Mouse (Mus musculus): ENCODE results near the gene Rcan1. TPM values are rescaled to one million over a fixed set of nuclear protein-coding genes. Genes with fewer than 3 reads are reported as not detected.

Rcan1 gene
- polyA plus RNA-seq, 1 experiment from 2014 or later, result 79.7 TPM

GRCm38 (mm10) chr16:92449080-92449479, 21.6 kb downstream of the Rcan1 start:
- Histone ChIP-seq H3K4me2 (no peak overlapping the region), H3K27ac (replicated peaks) (no peak overlapping the region), H3K9ac (no peak overlapping the region), H3K27me3 (no peaks in the 10 kb centered on the region), H3K36me3 (no peaks in the 10 kb centered on the region), H3K4me3 (no peak overlapping the region), H3K9me3 (no peaks in the 10 kb centered on the region), H3K4me1 (replicated peaks) (peaks cover 3% of the 10 kb centered on the region; the same call in 1 of the 2 replicates)
- no peak for ATAC-seq (ENCODE audit: low FRiP score, low read depth)
- 92% methylated on average over 14 of the region's 14 CpGs for WGBS

DNA sequence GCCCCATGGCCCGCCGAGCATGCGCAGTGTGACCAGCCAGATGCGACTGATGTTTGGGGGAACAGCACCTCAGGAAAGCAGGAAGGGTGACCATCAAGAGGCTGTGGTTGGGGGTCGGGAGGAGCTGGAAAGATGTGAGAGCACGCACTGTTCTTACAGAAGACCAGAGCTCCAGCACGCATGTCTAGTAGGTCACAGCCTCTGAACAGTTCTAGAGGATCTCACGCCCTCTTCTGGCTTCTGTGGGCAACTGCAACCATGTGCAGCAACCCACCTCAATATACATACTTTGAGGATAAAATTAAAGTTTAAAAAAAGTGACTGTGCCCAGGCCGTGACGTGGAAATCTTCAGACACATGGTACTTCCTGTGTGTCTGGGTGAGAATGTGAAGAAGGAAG, 25.3 kb downstream of the Rcan1 start:
- H3K36me3 ChIP-seq, result no peaks in the 10 kb centered on the region
- no peaks in the 10 kb centered on the region for H3K9me3 ChIP-seq
- 66% methylated on average over 10 of the region's 10 CpGs for WGBS
- no peak for ATAC-seq (ENCODE audit: low FRiP score, low read depth)
- H3K4me1 ChIP-seq (replicated peaks), result peaks cover 16% of the 10 kb centered on the region; the same call in 1 of the 2 replicates
- no peaks in the 10 kb centered on the region for H3K27me3 ChIP-seq
- H3K9ac ChIP-seq, result no peak overlapping the region
- no peak overlapping the region for H3K27ac ChIP-seq (replicated peaks)
- H3K4me3 ChIP-seq, result no peak overlapping the region
- H3K4me2 ChIP-seq, result no peak overlapping the region

GRCm38 (mm10) chr16:92443644-92444113, 27.0 kb downstream of the Rcan1 start:
- no peaks in the 10 kb centered on the region for H3K36me3 ChIP-seq
- no peak for ATAC-seq (ENCODE audit: low FRiP score, low read depth)
- no peaks in the 10 kb centered on the region for H3K27me3 ChIP-seq
- no peak overlapping the region for H3K4me3 ChIP-seq
- WGBS, result 72% methylated on average over 13 of the region's 13 CpGs
- no peak overlapping the region for H3K27ac ChIP-seq (replicated peaks)
- H3K4me2 ChIP-seq, result no peak overlapping the region
- H3K9me3 ChIP-seq, result no peaks in the 10 kb centered on the region
- peaks cover 17% of the 10 kb centered on the region; the same call in 1 of the 2 replicates for H3K4me1 ChIP-seq (replicated peaks)
- no peak overlapping the region for H3K9ac ChIP-seq

GRCm38 (mm10) chr16:92442946-92443345, 27.7 kb downstream of the Rcan1 start:
- Histone ChIP-seq H3K27me3 (no peaks in the 10 kb centered on the region), H3K27ac (replicated peaks) (no peak overlapping the region), H3K9me3 (no peaks in the 10 kb centered on the region), H3K4me3 (no peak overlapping the region), H3K36me3 (no peaks in the 10 kb centered on the region), H3K4me1 (replicated peaks) (peaks cover 17% of the 10 kb centered on the region; the same call in 1 of the 2 replicates), H3K4me2 (no peak overlapping the region), H3K9ac (no peak overlapping the region)
- ATAC-seq (ENCODE audit: low FRiP score, low read depth), result no peak
- 87% methylated on average over 4 of the region's 4 CpGs for WGBS

- no peak overlapping the region for H3K4me3 ChIP-seq
- H3K36me3 ChIP-seq, result no peaks in the 10 kb centered on the region
- peaks cover 17% of the 10 kb centered on the region; the same call in 1 of the 2 replicates for H3K4me1 ChIP-seq (replicated peaks)
- H3K9me3 ChIP-seq, result no peaks in the 10 kb centered on the region
- H3K27me3 ChIP-seq, result no peaks in the 10 kb centered on the region
- no peak for ATAC-seq (ENCODE audit: low FRiP score, low read depth)
- H3K27ac ChIP-seq (replicated peaks), result no peak overlapping the region
- 88% methylated on average over 11 of the region's 11 CpGs for WGBS
- H3K4me2 ChIP-seq, result no peak overlapping the region
- H3K9ac ChIP-seq, result no peak overlapping the region
Measured at GRCm38 (mm10) chr16:92442150-92442549, 28.5 kb downstream of the Rcan1 start.

DNA sequence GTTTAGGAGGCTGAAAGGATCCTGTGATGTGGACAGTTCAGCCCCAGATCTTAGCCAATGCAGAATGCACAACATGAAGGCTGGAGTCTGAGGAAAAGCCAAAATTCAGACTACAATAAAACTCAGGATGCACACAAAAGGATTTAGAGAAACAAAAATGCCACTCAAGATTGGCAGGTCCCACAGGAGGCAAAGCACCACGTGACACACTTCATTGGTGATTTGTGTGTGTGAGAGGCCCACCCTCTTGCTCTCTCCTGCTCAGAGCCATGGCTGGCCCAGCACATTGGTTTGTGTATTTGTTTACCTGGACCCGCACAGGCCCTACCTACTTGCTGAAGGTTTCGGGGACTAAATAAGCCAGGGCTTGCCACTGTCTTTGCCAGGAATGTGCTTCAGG, 29.5 kb downstream of the Rcan1 start:
- H3K9me3 ChIP-seq, result no peaks in the 10 kb centered on the region
- peaks cover 17% of the 10 kb centered on the region; the same call in 1 of the 2 replicates for H3K4me1 ChIP-seq (replicated peaks)
- no peak overlapping the region for H3K9ac ChIP-seq
- no peak overlapping the region for H3K27ac ChIP-seq (replicated peaks)
- H3K36me3 ChIP-seq, result no peaks in the 10 kb centered on the region
- no peak overlapping the region for H3K4me2 ChIP-seq
- H3K4me3 ChIP-seq, result no peak overlapping the region
- ATAC-seq (ENCODE audit: low FRiP score, low read depth), result no peak
- 64% methylated on average over 3 of the region's 3 CpGs for WGBS
- H3K27me3 ChIP-seq, result no peaks in the 10 kb centered on the region

- Histone ChIP-seq H3K4me1 (replicated peaks) (peaks cover 17% of the 10 kb centered on the region; the same call in 1 of the 2 replicates), H3K9ac (no peak overlapping the region), H3K27me3 (no peaks in the 10 kb centered on the region), H3K4me2 (no peak overlapping the region), H3K9me3 (no peaks in the 10 kb centered on the region), H3K4me3 (no peak overlapping the region), H3K27ac (replicated peaks) (no peak overlapping the region), H3K36me3 (no peaks in the 10 kb centered on the region)
- no peak for ATAC-seq (ENCODE audit: low FRiP score, low read depth)
- 78% methylated on average over 8 of the region's 8 CpGs for WGBS
Measured at GRCm38 (mm10) chr16:92440229-92440628, 30.4 kb downstream of the Rcan1 start.

DNA sequence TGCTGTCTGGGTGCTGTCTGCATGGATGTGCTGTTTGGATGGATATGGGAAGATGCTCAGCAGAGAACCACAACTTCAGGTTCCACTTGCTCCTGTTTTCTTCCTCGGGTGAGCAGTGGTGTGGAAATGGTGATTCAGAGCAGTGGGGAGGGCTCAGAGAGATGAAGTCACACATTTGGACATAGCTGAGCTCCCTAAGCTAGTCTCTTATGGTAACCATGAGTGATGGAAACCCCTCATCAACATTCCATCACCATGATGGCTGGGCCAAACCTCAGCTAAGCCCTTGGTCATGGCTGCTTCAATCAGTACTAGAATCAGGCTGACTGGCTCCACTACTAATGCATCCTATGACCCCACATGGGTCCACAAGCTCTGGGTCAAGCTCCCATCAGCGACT, 30.9 kb downstream of the Rcan1 start:
- no peaks in the 10 kb centered on the region for H3K36me3 ChIP-seq
- ATAC-seq (ENCODE audit: low FRiP score, low read depth), result no peak
- H3K4me1 ChIP-seq (replicated peaks), result peaks cover 17% of the 10 kb centered on the region; the same call in 1 of the 2 replicates
- H3K4me3 ChIP-seq, result no peak overlapping the region
- no peak overlapping the region for H3K27ac ChIP-seq (replicated peaks)
- no peaks in the 10 kb centered on the region for H3K27me3 ChIP-seq
- WGBS, result 75% methylated on average over 2 of the region's 2 CpGs
- H3K4me2 ChIP-seq, result no peak overlapping the region
- no peaks in the 10 kb centered on the region for H3K9me3 ChIP-seq
- H3K9ac ChIP-seq, result no peak overlapping the region

DNA sequence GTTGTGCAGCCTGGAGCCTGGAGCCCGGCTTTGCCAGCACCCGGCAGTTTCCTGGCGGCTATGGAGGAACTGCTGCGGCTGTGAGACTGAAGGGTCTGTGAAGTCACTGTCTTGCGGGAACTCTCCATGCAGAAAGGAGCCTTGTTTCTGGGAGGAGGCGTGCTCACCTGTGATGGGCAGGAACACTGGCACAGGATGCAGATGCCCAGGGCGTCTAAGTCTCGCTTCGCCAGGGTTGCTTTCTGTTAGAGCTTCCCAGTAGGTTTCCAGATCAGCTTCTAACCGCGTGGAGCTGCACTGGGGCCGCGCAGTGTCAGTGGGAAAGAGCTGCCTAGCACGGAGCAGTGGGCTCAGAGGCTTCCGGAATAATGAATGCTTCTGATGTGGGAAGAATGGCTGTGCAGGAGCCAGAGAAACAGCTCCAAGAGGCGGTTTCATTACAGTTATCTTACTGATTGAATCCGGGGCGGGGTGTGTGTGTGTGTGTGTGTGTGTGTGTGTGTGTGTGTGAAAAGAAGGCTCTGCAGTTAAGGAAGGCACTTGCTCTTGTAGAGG, 35.2 kb downstream of the Rcan1 start:
- Histone ChIP-seq H3K4me2 (no peak overlapping the region), H3K4me1 (replicated peaks) (0 out of 2 replicates have a peak, but pooled peaks cover 3% of the 10 kb centered on the region), H3K27ac (replicated peaks) (no peak overlapping the region), H3K4me3 (no peak overlapping the region), H3K9me3 (no peaks in the 10 kb centered on the region), H3K36me3 (no peaks in the 10 kb centered on the region), H3K9ac (no peak overlapping the region), H3K27me3 (no peaks in the 10 kb centered on the region)
- 73% methylated on average over 18 of the region's 18 CpGs for WGBS
- no peak for ATAC-seq (ENCODE audit: low FRiP score, low read depth)

DNA sequence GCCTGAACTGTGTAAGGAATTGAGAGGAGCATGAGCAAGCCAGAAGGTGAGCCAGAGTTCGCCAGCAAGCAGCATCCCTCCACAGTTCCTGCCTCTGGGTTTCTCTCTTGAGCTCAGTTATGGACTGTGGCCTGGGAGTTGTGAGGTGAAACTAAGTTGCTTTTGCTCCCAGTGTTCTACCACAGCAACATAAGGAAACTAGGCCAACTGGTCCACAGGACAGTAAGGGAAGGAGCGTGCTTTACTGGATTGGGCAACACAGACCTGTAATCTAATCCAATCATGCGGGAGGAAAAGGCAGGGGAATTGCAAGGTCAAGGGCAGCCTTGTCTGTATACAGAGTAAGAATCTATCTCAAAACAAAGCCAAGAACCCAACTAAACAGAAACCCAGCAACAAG, 37.5 kb downstream of the Rcan1 start:
- Histone ChIP-seq H3K27ac (replicated peaks) (no peak overlapping the region), H3K4me2 (no peak overlapping the region), H3K9me3 (no peaks in the 10 kb centered on the region), H3K4me1 (replicated peaks) (peaks cover 7% of the 10 kb centered on the region; the same call in 1 of the 2 replicates), H3K27me3 (no peaks in the 10 kb centered on the region), H3K9ac (no peak overlapping the region), H3K4me3 (no peak overlapping the region), H3K36me3 (no peaks in the 10 kb centered on the region)
- no peak for ATAC-seq (ENCODE audit: low FRiP score, low read depth)
- 94% methylated on average over 3 of the region's 3 CpGs for WGBS

GRCm38 (mm10) chr16:92430731-92431130, 39.9 kb downstream of the Rcan1 start:
- Histone ChIP-seq H3K4me3 (no peak overlapping the region), H3K27me3 (no peaks in the 10 kb centered on the region), H3K27ac (replicated peaks) (no peak overlapping the region), H3K9ac (no peak overlapping the region), H3K4me1 (replicated peaks) (peaks cover 18% of the 10 kb centered on the region; the same call in 1 of the 2 replicates), H3K4me2 (no peak overlapping the region), H3K9me3 (no peaks in the 10 kb centered on the region), H3K36me3 (no peaks in the 10 kb centered on the region)
- 95% methylated on average over 8 of the region's 8 CpGs for WGBS
- ATAC-seq (ENCODE audit: low FRiP score, low read depth), result no peak

GRCm38 (mm10) chr16:92428197-92428950, 42.3 kb downstream of the Rcan1 start:
- no peaks in the 10 kb centered on the region for H3K36me3 ChIP-seq
- peaks cover 23% of the 10 kb centered on the region for H3K4me1 ChIP-seq (replicated peaks)
- H3K4me2 ChIP-seq, result no peak overlapping the region
- 56% methylated on average over 19 of the region's 19 CpGs for WGBS
- no peak overlapping the region for H3K4me3 ChIP-seq
- H3K9me3 ChIP-seq, result no peaks in the 10 kb centered on the region
- no peak overlapping the region for H3K9ac ChIP-seq
- peak overlapping the region; percentile 36; the same call in 1 of the 2 replicates for H3K27ac ChIP-seq (replicated peaks)
- no peaks in the 10 kb centered on the region for H3K27me3 ChIP-seq
- ATAC-seq (ENCODE audit: low FRiP score, low read depth), result no peak
